Mouse (Mus musculus): Measurements from ENCODE around the gene Pcyt1a. TPM values are rescaled to one million over a fixed set of nuclear protein-coding genes. Genes with fewer than 3 reads are reported as not detected.

Gene Pcyt1a
- total and polyA plus RNA-seq, 3 experiments: 36.9 to 53.7 TPM; not detected in 1

DNA sequence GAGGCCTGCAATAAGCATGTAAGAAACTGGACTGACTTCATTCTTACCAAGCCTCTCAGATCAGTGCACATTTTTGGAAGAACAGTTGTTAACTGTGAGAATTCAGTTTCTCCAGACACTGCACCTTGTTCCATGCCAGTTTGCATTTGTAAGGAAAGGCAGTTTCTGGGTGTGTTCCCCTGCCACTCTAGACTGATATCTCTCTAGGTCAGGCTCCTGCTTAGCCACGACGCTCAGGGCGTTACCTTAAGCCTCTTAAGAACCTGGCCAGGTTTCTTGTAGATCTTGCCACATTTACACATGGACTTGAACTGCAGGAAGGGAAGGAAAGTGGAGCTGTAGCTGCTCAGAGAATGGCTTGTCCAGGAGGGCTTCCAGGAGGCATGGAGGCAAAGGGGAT, 18.9 kb downstream of the Pcyt1a start (continued):
- no peak for TF ChIP-seq ZKSCAN1 (IDR thresholded peaks at IDR 0.05; ENCODE audit: low read depth, low read length)

DNA sequence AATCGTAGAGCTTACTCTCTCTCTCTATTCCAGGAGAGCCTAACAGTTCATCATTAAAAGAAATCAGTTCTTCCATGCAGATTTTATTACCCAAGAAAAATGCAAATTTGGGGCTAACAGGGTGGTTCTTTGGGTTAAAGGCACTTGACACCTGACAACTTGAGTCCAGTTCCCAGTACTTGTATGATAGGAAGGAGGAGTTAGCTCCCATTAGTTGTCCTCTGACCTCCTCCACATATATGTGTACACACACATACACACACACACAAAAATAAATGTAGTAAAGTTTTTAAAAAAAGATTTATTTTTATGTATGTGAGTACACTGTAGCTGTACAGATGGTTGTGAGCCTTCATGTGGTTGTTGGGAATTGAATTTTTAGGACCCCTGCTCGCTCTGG, 19.4 kb downstream of the Pcyt1a start:
- DNase-seq (ENCODE audit: low read depth, low spot score): no peak

DNA sequence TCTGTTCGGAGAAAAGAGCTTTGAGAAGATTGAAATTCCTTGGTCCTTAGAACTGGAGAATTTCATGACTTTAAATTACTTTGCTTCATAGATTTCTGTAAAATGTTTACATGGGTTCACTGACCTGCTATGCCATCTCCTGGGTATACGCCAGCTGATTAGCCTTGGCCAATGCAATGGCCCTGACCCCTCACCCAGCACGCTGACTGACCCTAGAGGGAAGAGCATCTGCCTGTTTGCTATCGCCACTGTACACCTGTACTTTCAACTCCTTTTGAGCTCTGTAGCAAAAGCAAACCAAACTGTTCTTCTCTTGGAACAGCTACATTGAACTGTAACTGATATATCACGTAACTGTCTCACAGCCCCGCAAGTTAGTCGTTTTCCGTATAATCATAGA, 22.4 kb downstream of the Pcyt1a start:
- peaks cover 25 to 32% of the 10 kb centered on the region in 2 experiments for H3K4me1 ChIP-seq (ENCODE audit: control insufficient read depth in 1 of 2, insufficient read depth in 2 of 2, low read length in 2 of 2)
- TF ChIP-seq RCOR1 (IDR thresholded peaks at IDR 0.05; ENCODE audit: low read depth, low read length) (no peak), EP300 (IDR thresholded peaks at IDR 0.05; ENCODE audit: low read depth in 1 of 2, low read length in 2 of 2) (no peak), KAT2A (conservative IDR thresholded peaks at IDR 0.05; ENCODE audit: low read depth, low read length) (no peak), UBTF (IDR thresholded peaks at IDR 0.05; ENCODE audit: borderline replicate concordance, insufficient read depth, low read depth, low read length) (no peak), ZMIZ1 (IDR thresholded peaks at IDR 0.05; ENCODE audit: low read depth, low read length) (no peak), MXI1 (IDR thresholded peaks at IDR 0.05; ENCODE audit: low read depth, low read length) (no peak), NELFE (IDR thresholded peaks at IDR 0.05; ENCODE audit: low read depth, low read length) (no peak), USF1 (IDR thresholded peaks at IDR 0.05; ENCODE audit: low read depth, low read length) (no peak), MYB (IDR thresholded peaks at IDR 0.05; ENCODE audit: low read depth, low read length) (no peak), POLR2AphosphoS2 (IDR thresholded peaks at IDR 0.05; ENCODE audit: low read length) (no peak), GABPA (IDR thresholded peaks at IDR 0.05; ENCODE audit: low read depth, low read length) (no peak), ETS1 (IDR thresholded peaks at IDR 0.05; ENCODE audit: low read depth, low read length) (no peak), CTCF (IDR thresholded peaks at IDR 0.05 in 2 of 3, conservative IDR thresholded peaks at IDR 0.05 in 1 of 3; ENCODE audit: control insufficient read depth in 1 of 3, insufficient read depth in 1 of 3, low read depth in 2 of 3, low read length in 3 of 3, poor library complexity in 1 of 3, severe bottlenecking in 1 of 3) (no peak), POLR2A (IDR thresholded peaks at IDR 0.05; ENCODE audit: control insufficient read depth in 1 of 2, insufficient read depth in 1 of 2, low read depth in 1 of 2, low read length in 2 of 2, poor library complexity in 1 of 2) (no peak), MYC (IDR thresholded peaks at IDR 0.05; ENCODE audit: low read depth, low read length) (no peak), ZC3H11A (IDR thresholded peaks at IDR 0.05; ENCODE audit: low read depth, low read length) (no peak), GATA1 (IDR thresholded peaks at IDR 0.05; ENCODE audit: low read depth, low read length) (no peak), BHLHE40 (IDR thresholded peaks at IDR 0.05; ENCODE audit: borderline replicate concordance, low read depth, low read length) (no peak), MEF2A (IDR thresholded peaks at IDR 0.05; ENCODE audit: extremely low read depth, insufficient replicate concordance, low read depth, low read length, poor library complexity, severe bottlenecking) (no peak), CHD1 (IDR thresholded peaks at IDR 0.05; ENCODE audit: low read depth, low read length) (no peak)
- H3K27me3 ChIP-seq (ENCODE audit: control insufficient read depth in 1 of 2, insufficient read depth in 2 of 2, low read length in 2 of 2): no peaks in the 10 kb centered on the region
- no peak for DNase-seq (ENCODE audit: low read depth, low spot score)
- H3K4me3 ChIP-seq (ENCODE audit: control insufficient read depth in 1 of 2, insufficient read depth in 1 of 2, low read depth in 2 of 2, low read length in 2 of 2): no peak overlapping the region
- H3K79me2 ChIP-seq (ENCODE audit: control insufficient read depth, insufficient read depth, low read length, poor library complexity): peaks cover 4% of the 10 kb centered on the region
- peaks cover 10 to 33% of the 10 kb centered on the region in 2 experiments for H3K36me3 ChIP-seq (ENCODE audit: control insufficient read depth in 1 of 2, insufficient read depth in 2 of 2, low read length in 2 of 2)
- no peak overlapping the region for H3K27ac ChIP-seq (ENCODE audit: control insufficient read depth, low read depth, low read length)
- no peak overlapping the region for H3K9ac ChIP-seq (ENCODE audit: control insufficient read depth, low read depth, low read length, poor library complexity, severe bottlenecking)
- no peaks in the 10 kb centered on the region for H3K9me3 ChIP-seq (replicated peaks; ENCODE audit: insufficient read depth, low read length)

More for the DNA sequence above, 19.4 kb downstream of the Pcyt1a start:
- Histone ChIP-seq H3K36me3 (ENCODE audit: control insufficient read depth in 1 of 2, insufficient read depth in 2 of 2, low read length in 2 of 2) (peaks cover under 1 to 52% of the 10 kb centered on the region in 2 experiments), H3K9me3 (replicated peaks; ENCODE audit: insufficient read depth, low read length) (no peaks in the 10 kb centered on the region), H3K9ac (ENCODE audit: control insufficient read depth, low read depth, low read length, poor library complexity, severe bottlenecking) (no peak overlapping the region), H3K79me2 (ENCODE audit: control insufficient read depth, insufficient read depth, low read length, poor library complexity) (peaks cover 13% of the 10 kb centered on the region), H3K4me1 (ENCODE audit: control insufficient read depth in 1 of 2, insufficient read depth in 2 of 2, low read length in 2 of 2) (peaks cover 36 to 44% of the 10 kb centered on the region in 2 experiments), H3K27ac (ENCODE audit: control insufficient read depth, low read depth, low read length) (peak overlapping the region; percentile 59), H3K27me3 (ENCODE audit: control insufficient read depth in 1 of 2, insufficient read depth in 2 of 2, low read length in 2 of 2) (no peaks in the 10 kb centered on the region), H3K4me3 (ENCODE audit: control insufficient read depth in 1 of 2, insufficient read depth in 1 of 2, low read depth in 2 of 2, low read length in 2 of 2) (no peak overlapping the region)
- TF ChIP-seq BHLHE40 (IDR thresholded peaks at IDR 0.05; ENCODE audit: borderline replicate concordance, low read depth, low read length) (no peak), NELFE (IDR thresholded peaks at IDR 0.05; ENCODE audit: low read depth, low read length) (no peak), MAZ (IDR thresholded peaks at IDR 0.05; ENCODE audit: low read depth, low read length) (no peak), KAT2A (conservative IDR thresholded peaks at IDR 0.05; ENCODE audit: low read depth, low read length) (no peak), USF2 (IDR thresholded peaks at IDR 0.05; ENCODE audit: borderline replicate concordance in 1 of 2, insufficient read depth in 1 of 2, low read depth in 1 of 2, low read length in 2 of 2) (no peak), GATA1 (IDR thresholded peaks at IDR 0.05; ENCODE audit: low read depth, low read length) (no peak), MEF2A (IDR thresholded peaks at IDR 0.05; ENCODE audit: extremely low read depth, insufficient replicate concordance, low read depth, low read length, poor library complexity, severe bottlenecking) (no peak), MXI1 (IDR thresholded peaks at IDR 0.05; ENCODE audit: low read depth, low read length) (no peak)

Data from MEL (cell line).